Mouse (Mus musculus) kidney, adult 11 months (tissue): Measurements from ENCODE around the gene Bcl2l14.

Source experiments
- DNase-seq: peaks from one replicate; pipeline ENCODE4 v3.0.0; 2022

Bcl2l14 gene

GRCm38 (mm10) chr6:134396018-134396417 is at the start of gene Bcl2l14:
TSS of gene Bcl2l14 (plus strand) at chr6:134396318.
- no peak for DNase-seq

DNA sequence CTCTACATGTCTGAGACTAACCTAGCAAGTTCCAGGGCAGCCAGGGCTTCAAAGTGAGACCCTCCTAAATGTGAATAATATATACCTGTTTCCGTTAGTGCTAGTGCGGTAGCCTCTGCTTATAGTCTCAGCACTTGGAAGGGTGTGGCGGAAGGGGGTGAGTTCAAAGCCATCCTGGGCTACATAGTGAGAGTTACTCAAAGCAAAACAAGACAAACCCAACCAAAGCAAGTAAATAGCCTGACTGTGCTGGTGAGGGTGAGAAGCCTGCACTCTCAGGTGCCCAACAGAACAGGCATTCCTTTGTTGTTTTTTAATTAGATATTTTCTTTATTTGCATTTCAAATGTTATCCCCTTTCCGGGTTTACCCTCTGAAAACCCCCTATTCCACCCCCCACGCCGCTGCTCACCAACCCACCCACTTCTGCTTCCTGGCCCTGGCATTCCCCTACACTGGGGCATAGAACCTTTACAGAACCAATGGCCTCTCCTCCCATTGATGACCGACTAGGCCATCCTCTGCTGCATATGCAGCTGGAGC is 47.5 kb upstream of the Bcl2l14 start:
- DNase-seq, result no peak

DNA sequence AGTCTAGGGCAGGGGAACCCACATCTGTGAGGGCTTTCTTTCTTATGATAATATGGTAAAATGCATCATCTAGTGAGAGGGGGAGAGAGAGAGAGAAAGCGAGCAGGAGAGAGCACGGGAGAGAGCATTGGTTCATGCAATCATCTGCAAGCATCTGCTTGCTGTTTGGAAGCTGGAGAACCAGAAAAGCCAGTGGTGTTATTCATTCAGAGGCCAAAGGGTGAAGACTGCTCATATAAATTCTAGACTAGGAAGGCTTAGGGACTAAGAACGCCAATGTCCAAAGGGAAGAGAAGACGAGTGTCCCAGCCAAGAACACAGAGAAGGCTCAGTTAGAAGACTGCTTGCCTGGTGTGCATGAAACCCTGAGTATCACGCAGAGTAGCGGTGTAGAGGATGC is 43.2 kb upstream of the Bcl2l14 start:
- no peak for DNase-seq

DNA sequence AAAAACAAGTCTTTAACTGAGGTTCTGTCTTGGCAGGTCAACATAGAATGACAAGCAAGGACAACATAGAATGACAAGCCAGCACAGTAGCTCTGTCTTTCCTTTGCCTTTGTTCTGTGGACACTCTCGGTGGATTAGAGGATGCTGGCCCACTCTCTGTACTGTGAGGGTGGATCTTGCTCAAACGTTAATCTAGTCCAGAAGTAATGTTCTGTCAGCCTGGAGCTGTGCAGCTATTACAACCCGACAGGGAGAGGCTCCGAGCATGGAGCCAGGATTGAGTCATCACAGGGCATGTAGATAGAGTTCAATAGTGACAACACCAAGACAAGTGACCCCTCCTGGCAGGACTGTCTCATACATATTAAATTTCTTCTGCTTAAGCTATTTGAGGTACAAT is 42.4 kb upstream of the Bcl2l14 start:
- no peak for DNase-seq

DNA sequence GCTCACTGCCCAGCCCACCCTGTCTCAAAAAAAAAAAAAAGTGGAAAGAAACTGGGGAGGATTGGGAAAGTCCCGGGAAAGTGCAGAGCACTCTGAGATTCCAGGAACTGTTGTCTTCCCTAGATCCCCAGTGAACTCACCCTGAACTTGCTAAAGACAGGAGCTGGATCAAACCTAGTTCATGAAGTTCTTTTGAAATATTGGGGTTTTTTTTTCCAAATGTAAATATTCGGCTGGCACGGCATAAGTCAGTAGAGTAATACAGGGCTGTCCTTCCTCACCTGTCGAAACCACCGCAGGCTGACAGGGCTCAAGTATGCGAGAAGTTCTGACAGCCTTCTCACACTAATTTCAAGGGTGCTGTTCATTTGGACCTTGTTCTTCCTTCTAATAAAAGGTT is 38.5 kb upstream of the Bcl2l14 start:
- no peak for DNase-seq

DNA sequence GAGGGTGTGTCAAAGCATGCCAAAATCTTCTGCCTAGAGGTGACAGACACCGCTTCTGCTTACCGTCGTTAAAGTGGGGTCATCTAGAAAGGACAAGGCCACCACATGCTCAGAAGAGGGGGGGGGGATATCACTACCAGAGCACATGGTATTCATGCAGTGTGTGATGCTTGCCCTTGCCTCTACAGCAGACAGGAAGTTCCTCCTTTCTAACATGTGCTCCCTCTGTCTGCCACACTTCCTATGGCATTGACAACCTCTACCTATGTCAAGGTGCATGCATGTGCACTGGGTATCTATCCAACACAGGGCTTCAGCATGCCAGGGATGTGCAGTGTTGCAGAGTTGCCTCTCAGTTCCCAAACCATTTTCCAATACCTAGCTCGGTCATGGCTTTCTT is 36.0 kb upstream of the Bcl2l14 start:
- DNase-seq, result no peak

- no peak for DNase-seq
Measured at GRCm38 (mm10) chr6:134364644-134365043, 31.5 kb upstream of the Bcl2l14 start.

DNA sequence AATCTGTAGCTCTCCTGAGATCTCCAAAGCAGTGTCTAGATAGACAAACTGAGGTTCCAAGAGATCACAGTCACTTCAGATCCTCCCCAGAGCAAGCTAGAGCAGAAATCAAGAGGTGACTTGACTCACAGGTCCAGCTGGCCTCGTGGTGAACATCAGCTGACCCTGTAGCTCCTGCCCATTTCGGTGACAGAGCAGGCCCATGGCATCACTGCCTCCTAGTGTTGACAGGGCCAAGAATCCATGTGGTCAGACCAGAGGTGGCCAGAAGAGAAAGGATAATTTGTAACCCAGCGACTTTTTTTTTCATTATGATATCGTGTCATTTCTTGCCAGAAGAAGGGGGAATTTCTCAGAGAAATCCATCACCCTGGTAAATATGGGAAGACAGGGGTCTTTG is 30.2 kb upstream of the Bcl2l14 start:
- no peak for DNase-seq

- DNase-seq, result no peak
Measured at GRCm38 (mm10) chr6:134366366-134367351, 29.5 kb upstream of the Bcl2l14 start.

DNA sequence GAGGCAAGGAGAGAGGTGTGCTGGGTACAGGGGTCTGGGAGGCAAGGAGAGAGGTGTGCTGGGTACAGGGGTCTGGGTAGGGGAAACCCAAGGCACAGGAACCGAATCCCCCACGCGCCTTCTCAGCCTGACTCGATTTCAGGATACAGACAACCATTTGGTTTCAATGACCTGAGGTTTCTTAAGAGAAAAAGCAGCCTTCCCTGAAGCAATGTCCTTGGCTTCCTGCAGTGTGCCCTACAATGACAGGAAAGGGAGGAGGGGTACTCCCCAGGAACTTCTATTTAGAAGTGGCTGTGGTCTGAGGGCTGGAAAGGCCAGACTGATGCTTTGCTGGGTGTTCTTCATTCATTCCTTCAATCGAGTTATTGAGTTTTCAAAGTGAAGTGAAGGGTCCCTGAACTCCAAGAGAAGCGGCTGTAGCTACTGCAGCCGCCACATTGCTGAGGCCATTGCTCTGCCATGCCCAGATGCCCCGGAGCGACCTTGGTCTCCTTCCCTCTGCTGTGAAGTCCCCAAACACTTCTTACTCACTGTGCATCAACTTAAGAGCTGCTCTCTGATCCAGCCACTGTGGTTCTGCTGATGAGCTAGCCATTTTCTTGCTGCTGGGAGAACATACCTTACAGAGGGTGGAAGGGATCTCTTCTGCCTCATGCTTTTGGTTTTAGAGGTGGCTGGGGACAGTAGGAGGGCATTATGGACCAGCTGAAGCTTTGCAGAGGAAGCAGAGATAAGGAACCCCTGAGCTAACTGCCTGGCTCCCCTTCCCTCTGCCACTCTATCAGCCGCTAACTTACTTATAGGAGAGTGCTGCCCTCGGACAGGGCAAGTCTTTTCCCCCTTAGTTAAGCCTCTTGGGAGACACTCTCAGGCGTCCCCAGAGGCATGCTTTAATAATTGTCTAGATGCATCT is 28.5 kb upstream of the Bcl2l14 start:
- no peak for DNase-seq

- no peak for DNase-seq
Measured at GRCm38 (mm10) chr6:134372946-134373345, 23.2 kb upstream of the Bcl2l14 start.

DNA sequence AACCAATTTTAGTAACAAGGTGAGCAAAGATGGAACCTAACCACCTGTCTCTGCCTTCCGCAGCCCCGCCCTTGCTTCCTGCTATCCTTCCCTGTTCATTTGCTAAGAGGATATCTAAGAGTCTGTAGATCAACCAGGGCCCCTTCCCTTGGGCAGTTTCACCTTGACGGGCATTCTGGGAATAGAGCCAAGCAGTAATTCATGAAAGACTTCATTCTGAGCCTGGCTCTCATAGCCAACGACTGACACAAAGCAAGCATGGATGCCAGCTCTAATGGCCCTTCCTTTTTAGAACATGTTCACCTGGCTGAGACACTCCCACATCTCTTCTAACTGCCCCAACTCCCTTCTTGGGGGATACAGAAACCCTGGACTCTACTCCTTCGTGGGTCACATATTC is 18.9 kb upstream of the Bcl2l14 start:
- no peak for DNase-seq

DNA sequence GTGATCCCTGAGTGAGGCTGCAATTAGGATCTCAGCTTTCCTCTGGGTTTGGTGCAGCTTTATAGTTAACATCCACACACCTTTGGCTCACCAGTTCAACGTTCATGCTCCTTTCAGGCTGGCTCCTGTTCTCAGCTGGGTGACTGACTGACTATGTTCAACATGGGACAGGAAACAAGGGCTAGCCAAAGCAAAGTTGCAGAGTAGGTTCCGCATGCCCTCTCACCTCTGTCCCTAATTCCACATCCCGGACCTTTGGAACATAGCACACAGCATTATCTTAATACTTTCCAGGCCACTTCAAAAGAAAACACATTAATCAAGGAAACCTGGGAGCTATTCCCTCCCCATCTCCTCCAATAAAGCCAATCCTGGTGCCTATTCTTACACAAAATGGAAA is 18.3 kb upstream of the Bcl2l14 start:
- DNase-seq, result no peak

- DNase-seq, result no peak
Measured at GRCm38 (mm10) chr6:134381462-134381861, 14.7 kb upstream of the Bcl2l14 start.

DNA sequence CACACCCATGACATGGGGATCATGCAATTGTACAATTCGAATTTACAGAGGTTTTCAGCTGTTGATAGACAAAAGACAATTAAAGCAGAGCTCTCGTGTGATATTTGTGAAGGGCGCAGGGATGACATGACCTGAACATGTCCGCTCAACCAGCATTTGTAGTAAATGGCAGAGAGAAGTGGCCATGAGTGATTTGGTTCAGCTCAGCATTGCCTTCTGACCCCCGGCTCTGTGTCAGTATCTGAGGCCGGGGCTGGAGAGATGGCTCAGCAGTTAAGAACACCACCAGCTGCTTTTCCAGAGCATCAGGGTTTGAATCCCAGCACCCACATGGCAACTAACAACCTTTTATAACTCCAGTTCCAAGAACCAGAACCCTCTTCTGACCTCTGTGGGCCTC is 10.2 kb upstream of the Bcl2l14 start:
- DNase-seq, result no peak

DNA sequence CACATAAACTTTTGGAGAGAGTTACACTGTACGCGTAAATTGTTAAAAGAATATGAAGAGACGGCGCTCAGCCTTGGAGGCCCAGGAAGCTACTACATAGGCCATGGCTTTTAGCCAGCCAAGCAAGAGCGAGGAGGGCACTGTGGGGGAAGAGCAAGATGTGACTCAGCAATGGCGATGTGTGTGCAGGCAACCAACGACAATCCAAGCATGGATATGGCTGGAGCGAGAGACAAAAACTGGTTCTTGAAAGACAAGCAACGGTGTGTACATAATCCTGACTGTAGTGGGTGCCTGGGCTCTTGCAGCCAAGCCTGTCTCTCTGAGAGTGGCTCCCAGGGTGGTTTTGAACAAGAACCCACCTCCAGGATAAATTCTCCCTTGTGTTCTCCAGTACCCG is 8.7 kb upstream of the Bcl2l14 start:
- DNase-seq, result no peak

DNA sequence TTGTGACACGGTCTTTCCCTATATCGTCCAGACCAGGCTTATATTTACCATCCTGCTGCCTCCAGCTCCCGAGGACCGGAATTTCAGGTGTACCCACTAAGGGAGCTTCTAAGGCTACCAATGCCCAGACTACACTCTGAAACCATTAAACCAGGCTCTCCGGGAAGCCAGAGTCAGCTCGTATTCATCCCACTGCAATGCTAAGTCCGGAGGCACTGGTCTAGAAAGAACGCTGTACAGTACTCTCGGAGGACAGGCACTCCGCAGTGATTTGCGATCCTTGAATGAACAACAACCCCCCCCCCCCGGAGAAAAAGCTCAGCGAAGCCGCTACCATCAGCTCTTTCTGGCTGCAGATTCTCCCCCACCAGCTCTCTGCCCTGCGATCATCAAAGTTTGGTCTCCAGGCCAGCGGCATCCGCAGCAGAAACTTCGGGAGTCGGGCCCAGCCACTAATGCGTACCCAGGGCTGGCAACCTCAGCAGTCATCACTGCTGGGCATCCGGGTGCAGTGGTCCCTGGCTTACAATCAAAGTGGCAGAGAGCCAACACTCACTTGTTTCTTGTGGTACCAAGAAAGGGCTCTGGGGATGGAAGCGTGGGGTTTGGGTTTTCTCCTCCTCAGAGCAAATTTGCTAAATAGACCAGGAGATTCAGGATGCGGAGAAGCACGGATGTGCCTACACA is 7.6 kb upstream of the Bcl2l14 start:
- DNase-seq, result no peak

DNA sequence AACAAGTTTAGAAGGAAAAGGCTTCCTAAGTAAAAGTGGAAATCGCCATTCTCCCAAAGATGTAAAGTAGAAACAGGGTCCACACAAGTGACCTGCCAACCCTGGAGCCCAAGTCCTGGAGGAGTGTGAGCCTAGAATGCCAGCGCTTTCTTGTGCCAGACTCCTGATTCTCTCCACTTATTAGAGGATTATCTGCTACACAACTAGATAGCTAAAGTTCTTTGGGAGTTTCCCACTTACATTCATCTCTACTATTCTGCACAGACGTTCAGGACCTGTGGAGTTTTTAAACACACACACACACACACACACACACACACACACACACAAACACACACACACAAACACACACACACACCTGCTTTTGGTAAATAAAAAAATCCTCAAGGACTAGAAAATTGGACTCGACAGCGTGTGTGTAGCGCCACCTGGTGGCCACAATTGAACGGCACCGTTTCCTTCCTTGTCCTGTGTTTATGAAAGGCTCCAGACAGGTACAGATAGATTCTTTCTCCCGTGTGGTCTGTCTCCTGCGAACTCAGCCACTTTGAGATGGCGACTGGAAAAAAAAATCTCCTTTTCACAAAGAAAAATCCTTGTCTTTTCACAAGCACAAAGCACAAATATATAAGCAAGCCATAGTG is 6.7 kb upstream of the Bcl2l14 start:
- DNase-seq, result peak; percentile 52

DNA sequence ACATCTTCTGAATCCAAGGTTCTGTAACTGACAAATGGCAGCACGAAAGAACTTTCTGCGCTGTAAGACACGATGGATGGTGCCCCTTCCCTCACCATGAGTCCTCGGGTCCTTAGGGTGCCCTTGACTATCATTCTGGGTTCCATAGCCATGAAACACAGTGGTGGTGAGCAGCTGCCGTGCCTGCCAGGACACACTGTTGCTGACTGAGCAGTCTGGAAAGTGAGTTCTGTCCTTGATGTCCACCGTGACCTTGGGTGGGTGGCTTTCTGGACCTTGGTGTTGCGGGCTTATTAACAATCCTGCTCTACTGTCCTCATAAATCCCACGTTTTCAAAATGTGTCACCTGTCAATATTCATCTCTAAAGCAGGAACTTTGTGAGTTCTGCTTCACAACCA is 6.2 kb upstream of the Bcl2l14 start:
- no peak for DNase-seq

DNA sequence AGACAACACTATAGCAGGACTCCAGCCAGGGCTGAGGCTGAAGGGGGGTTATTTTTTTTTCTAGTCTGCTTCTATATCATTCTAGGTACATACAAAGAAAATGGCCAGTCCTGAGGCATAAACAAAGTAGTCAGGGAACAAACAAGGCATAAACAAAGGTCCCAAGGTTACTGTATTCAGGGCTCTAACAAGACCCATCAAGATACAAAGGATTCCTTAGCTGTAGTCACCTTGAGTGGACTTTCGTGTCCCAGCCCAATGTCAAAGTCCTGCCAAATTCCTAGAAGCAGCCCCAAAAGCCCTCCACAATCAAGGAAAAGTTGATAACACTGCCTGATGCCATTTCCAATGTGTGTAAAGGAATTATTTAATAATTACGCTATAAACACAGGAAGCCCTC is 5.3 kb upstream of the Bcl2l14 start:
- no peak for DNase-seq

DNA sequence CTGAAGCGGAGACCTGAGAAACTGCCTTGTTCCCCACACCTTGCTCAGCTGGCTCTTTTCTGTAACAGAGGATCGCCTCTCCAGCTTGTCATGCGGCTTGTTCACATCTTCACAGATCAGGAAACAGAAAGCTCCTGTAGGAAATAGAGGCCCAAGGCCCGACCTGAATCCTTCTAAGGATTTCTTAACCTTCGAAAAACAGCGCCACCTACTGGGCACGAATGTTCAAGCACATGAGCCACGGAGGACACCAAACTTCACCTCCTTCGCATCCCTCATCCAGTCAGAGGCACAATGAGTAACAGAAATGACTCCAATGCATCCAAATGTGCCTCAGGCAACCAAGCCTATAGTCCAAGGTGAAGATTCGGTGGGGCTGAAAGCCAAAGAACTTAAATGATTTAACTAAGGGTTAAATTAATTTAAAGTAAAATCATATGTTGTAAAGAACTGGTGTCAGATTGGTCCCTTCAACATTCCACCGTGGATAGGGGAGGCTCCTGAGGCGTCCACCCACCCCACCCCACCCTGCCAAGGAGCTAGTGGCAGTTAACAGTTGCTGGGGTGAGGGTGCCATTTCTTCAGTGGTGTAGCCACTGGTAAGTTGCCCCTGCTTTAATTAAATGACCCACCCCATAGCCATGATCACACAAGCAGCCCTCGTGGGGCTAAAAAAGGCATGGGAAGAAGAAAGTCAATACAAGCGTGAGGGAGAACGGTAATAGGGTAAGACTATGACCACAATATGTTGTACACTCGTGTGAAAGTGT is 7.0 kb downstream of the Bcl2l14 start:
- DNase-seq, result no peak

DNA sequence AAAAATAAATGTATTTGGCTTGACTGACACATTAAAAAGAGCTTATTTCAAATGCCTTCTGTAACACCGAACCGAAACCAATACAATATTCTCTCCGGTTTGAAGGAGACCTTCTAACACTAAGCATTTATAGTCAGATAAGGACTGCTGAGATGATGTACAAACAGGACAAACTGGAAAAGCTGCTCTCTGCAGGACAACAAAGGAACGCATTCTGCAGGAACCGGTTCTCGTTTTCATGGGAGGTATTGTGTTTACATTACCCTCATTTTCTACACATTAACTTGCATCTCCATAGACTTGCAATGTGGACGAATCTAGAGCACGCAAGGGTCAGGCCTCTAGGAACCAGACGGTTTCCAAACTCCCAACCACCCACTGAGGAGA is 7.6 kb downstream of the Bcl2l14 start:
- no peak for DNase-seq
